ENCODE assay signal across 8 mouse cellular contexts in the genomic region with DNA sequence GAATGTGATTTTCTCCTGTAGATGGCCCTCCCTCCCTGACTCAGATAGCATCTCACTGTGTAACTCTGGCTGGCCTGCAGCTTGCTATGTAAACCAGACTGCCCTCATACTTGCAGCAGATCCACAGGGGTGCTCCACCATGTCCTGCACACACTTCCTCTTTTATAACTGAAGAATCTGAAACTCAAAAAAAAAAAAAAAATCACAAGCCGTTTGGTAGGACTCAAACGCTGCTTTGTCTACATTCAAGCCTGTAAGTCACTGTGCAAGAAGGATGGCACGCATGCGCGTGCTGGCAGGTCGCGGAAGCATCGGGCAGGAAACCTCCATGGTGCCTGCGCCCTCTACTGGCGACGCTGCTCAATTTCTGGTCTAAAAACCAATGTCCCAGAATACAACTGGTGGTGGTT. TPM values are rescaled to one million over a fixed set of nuclear protein-coding genes. Genes with fewer than 3 reads are reported as not detected.
DNase-seq lines count a peak whose midpoint lies in the region; ATAC-seq lines count a peak whose summit lies in the region.

No protein-coding gene starts in this region.

- H3K36me3 ChIP-seq in hindbrain, embryonic 13.5 days, result no peaks in the 10 kb centered on the region

- 0 out of 2 replicates have a peak, but pooled peaks cover 2% of the 10 kb centered on the region for H3K27me3 ChIP-seq in hindbrain, embryonic 13.5 days

- peak overlapping the region; percentile 67 for H3K9ac ChIP-seq in hindbrain, embryonic 13.5 days

- peak; percentile 75 for DNase-seq in Muller cell, postnatal 12 days (ENCODE audit: inconsistent ontology term)
- peak; percentile 96 for DNase-seq in cerebellum, postnatal 10 days
- peak; percentile 85 to 86 for DNase-seq in frontal cortex, postnatal 14 days (ENCODE audit: low spot score in 2 of 2)
- peak; percentile 85 to 92 for DNase-seq in layer of hippocampus, postnatal 25 days (ENCODE audit: extremely low spot score in 1 of 2, low spot score in 1 of 2)
- DNase-seq in lung, postnatal 25 days (ENCODE audit: low spot score), result peak; percentile 88
- peak; percentile 98 for DNase-seq in retina, embryonic 14.5 days (ENCODE audit: low spot score)
- peak; percentile 97 for DNase-seq in thymus, postnatal 4 days

- peak overlapping the region; percentile 31 for H3K4me3 ChIP-seq in hindbrain, embryonic 13.5 days

- peak; percentile 88 for ATAC-seq in hindbrain, embryonic 13.5 days (ENCODE audit: low FRiP score)

- H3K4me2 ChIP-seq in hindbrain, embryonic 13.5 days, result peak overlapping the region; percentile 52

- WGBS in hindbrain, embryonic 13.5 days, result under 1% methylated on average over 11 of the region's 11 CpGs

- no peaks in the 10 kb centered on the region for H3K9me3 ChIP-seq in hindbrain, embryonic 13.5 days

- H3K27ac ChIP-seq in hindbrain, embryonic 13.5 days, result peak overlapping the region; percentile 91

- peaks cover 10% of the 10 kb centered on the region for H3K4me1 ChIP-seq in hindbrain, embryonic 13.5 days (replicated peaks)

RNA-seq across cellular contexts. Expression of gene Ctse, which starts 19.8 kb away (rescaled TPM):
- polyA plus RNA-seq in hindbrain, embryonic 13.5 days (2015; fragmentation: Nextera tagmentation; extraction: Ambion mirVana), result 0.10 TPM in 1 of 2 replicates, not detected in the other
- total RNA-seq in layer of hippocampus, postnatal 25 days (2021), result not detected

RNA-seq across cellular contexts. Expression of gene Rab7b, which starts 30.5 kb away (rescaled TPM):
- 0.79 and 1.2 TPM in 2 replicates for polyA plus RNA-seq in hindbrain, embryonic 13.5 days (2015; fragmentation: Nextera tagmentation; extraction: Ambion mirVana)
- 1 to 10 TPM; 4.0 to 4.4 TPM for total RNA-seq in layer of hippocampus, postnatal 25 days (2021)

RNA-seq across cellular contexts. Expression of gene Avpr1b, which starts 58.9 kb away (rescaled TPM):
- not detected in 2 replicates for polyA plus RNA-seq in hindbrain, embryonic 13.5 days (2015; fragmentation: Nextera tagmentation; extraction: Ambion mirVana)
- total RNA-seq in layer of hippocampus, postnatal 25 days (2021), result under 1 TPM; 0.12 to 0.44 TPM

Comparison
In these comparisons a context has a peak if more than half of its experiments do, and no peak if none do; other contexts are left out.
1. Peak in every context shown above with its lines: DNase-seq, ATAC-seq, H3K4me3 ChIP-seq and H3K27ac ChIP-seq.